Mouse (Mus musculus) c-Kit-positive CD71-positive TER-119-negative erythroid progenitor cells, embryonic 14.5 days (primary cell): ENCODE measurements around the gene Pik3r1.

Source experiments
- DNase-seq: peaks from one replicate; pipeline ENCODE4 v3.0.0-alpha.2; 2013; ENCODE audit warnings: low read depth

Gene Pik3r1

DNA sequence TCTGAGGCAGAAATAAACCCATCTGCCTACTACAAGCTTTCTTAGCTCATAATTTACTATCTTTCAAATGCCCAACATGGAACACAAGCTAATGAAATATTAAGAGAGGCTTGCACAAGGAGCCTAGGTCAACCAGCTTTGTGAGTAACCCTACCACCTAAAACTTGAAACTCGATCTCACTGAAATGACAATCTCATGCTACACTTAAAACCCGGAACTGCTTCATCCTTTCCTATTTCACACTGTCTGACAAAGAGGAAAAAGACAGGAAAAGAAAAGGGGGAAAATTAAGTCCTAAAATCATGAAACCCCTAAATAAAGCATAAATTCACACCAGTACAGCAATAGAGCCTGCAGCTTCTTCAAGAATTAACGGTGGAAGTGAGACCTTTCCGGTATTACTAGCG, 1.4 kb downstream of the Pik3r1 start:
- no peak for DNase-seq

DNA sequence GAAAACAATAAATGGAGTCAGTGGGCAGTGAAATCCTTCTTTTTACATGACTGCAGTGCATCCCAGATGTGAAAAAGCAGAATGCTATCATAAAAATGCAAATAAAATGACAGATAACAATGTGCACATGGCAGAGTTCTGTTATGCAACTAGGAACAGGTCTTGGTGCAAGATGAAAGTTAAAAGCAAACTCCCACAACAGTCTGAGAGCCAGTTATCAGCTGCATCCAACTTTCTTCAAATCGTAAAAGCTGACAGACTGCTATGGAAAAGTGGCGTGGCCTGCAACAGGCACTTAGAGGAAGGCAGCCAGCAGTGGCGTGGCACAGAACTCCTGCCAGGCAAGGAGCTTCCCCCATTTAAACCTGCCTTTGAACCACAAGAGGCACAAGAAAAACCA, 2.0 kb downstream of the Pik3r1 start:
- DNase-seq = no peak

DNA sequence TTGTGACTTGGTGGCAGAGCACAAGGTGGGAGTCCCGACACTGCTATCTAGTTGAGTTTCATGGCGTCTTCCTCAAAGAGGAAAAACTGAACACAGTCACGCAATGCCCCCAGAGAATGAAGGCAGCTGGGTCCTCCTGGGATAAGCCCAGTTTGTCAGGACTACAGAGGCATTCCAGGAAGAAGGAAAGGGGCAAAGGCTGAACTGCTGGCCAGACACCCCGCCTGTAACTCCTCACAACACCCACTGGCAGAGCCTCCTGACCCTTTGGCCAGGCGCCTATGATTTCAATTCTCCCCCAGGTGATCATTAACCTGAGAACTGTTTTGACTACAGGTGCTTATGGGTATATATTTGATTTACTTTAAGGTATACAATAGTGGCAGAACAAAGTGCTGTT, 3.9 kb downstream of the Pik3r1 start:
- DNase-seq = no peak

- no peak for DNase-seq
Measured at GRCm38 (mm10) chr13:101763676-101764075, 4.3 kb downstream of the Pik3r1 start.

- DNase-seq = no peak
Measured at GRCm38 (mm10) chr13:101763149-101763548, 4.9 kb downstream of the Pik3r1 start.

DNA sequence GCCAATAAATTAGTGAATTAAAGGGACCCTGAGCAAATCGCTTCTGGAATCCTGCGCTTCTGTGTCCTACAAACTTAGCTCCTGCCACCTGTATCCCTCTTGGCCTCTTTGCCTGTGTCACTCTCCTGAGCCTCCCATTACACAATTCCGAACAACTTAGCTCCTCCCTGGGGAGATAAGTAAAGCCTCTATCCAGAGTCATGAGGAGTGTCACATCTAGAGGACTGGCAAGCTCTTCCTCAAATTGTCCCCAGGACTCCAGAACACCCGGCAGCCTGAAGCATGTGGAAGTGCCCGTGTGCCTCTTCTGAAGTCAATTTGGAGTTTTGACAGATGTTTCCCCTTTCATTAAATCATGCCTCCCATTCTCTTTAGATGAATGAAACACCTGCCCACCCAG, 6.4 kb downstream of the Pik3r1 start:
- no peak for DNase-seq

GRCm38 (mm10) chr13:101760953-101761352, 7.1 kb downstream of the Pik3r1 start:
- DNase-seq = no peak

DNA sequence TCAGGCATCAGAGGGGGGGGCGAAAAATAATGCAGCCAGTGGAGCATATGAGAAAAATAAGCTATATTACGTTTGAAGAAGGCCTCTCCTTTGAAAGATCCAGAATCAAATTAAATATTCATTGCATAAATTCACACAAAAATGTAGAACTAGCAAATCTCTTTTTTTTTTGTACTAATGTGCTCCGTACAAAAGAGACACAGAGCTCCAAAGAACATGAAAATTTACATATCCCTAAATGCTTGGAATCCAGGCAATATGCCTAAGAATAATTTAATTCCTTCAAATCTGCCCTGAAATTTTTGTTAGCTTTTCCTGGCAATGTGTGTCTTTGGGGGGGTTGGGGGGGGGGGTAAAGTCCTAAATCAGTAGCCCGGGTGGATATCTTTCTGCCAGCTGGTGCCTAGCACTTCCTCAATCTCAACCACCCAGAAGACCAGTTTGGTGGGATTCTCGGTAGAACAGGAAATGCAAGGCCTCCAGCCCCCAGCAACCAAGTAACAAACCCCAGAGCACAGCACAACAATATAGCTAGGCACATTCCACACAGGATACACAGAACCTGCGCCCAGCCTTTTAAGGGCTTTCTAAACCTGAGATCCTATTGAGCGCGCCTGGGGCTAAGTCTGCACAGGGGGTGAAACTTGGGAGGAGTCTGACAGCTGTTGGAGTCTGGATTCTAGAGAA, 7.9 kb downstream of the Pik3r1 start:
- no peak for DNase-seq

DNA sequence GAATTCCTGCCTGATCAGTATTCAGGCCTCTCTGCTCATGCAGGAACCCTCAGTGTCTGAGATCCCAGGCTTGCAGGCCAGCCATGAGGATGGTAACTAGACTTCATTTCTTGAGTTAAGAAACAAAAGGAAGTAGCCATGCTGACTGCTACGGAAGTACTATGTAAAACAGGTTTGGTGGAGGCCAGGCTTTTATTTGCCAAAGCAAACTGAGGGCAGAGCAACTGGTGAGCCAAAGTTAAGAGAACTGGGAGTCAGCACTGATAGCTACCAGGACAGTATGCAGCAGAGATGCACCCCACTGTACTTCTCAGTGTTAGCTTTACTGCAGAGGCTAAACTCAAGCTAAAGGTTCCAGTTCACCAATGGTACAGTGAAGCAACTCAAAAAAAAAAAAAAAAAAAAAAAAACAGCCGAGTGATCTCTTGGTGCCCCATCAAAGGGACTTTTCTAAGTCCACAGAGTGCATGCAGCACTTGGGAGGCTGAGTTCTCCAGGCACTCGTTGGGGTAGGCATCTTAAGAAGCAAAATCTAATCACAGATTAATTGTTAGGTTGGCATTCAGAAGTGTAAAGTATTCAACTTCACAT, 8.6 kb downstream of the Pik3r1 start:
- DNase-seq = no peak

DNA sequence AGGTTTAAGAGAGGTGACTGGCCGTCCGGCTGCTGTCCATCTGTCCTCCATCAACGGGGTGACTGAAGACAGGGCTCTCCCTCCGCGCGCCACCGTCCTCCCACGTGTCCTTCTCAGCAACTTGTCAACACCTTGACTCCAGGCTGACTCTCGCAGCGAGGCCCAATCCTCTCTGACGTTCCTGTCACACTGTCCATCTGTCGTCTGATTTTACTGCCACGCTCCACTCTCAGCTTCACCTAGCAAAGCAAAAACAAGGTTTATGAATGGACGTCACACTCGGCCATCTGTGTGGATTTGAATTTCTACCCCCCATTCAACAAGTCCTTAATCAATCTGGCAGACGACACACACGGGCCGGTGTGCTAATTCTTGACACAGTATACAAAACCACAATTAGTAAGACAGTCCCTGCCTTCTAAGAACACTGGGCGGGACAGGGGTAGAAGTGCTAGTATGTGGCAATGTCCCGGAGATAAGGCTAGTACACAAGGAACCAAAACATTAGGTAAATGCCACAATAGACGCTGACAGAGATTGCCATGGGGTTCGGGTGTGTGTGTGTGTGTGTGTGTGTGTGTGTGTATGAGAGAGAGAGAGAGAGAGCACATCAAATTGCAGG, 10.1 kb downstream of the Pik3r1 start:
- DNase-seq = no peak

DNA sequence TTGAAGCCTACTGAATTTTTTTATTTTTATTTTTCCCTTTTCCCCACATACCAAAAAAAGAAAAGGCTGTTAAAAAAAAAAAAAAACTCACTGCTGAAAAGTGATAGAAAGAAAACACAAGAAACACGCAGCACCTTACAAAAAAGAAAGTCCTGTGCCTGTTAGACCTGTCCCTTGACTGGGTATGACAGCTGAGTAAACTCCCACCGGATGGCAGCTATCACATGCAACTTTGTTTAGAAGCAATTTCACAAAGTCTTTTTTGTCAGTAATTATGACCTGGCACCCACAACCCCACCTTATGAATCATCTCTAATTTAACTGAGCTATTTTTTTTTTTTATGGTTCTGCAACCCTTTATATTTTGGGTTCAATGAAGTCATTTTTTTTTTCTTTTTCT, 12.8 kb downstream of the Pik3r1 start:
- DNase-seq = no peak

DNA sequence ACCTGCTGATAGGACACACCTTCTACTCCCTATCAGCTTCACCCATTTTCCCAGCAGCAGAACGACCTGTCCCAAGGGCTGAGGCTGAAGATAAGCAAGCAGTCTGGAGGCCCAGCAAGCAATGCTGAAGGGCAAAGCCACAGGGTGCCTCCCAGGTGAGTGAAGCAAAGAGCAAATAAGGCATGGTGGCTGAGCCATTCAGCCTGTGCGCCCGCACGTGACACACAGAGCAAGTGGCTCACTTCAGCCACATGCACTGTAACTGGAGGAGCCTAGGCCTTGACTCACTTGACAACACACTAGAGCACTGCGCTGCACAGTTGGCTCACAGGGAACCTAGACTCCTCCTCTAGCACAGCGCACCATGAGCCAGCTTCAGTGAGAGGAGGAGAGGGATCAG, 14.4 kb downstream of the Pik3r1 start:
- no peak for DNase-seq

DNA sequence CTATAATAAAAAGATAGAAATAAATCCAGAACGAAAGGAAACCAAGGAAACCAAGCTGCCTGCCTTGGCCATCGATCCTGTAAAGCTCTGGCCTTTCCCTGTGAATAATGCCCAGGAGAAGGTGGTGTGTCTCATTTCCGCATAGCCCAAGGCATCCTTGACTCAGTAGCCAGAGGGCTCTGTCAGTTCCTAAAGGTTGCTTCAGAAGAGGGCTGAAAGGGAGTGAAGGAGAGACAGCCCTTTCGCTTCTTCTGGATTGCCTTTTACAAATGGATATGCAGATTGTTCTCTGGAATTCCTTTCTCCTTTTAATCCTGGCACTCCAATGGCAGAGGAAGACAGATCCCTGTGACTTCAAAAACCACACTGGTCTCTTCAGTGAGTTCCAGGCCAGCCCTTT, 16.2 kb downstream of the Pik3r1 start:
- DNase-seq = no peak

- no peak for DNase-seq
Measured at GRCm38 (mm10) chr13:101746012-101746595, 21.9 kb downstream of the Pik3r1 start.

GRCm38 (mm10) chr13:101744943-101745342, 23.1 kb downstream of the Pik3r1 start:
- DNase-seq = no peak

DNA sequence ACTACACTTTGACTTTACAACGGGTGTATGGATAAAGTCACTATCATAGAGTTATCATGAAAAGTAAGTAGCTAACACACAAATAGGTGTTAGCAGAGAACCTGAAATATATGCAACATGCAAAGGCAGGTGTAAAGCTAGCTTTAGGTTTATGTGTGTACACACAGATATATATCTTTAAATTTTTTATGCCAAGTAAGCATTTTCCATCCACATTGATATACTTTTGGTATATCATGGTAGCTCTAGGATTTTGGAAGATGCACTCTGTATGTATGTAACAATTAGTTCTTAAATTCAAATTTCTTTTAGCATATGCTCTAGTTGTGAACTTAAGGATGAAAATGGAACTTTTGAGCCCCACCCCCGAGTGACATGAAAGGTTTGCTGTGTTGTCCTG, 24.0 kb downstream of the Pik3r1 start:
- DNase-seq = no peak

DNA sequence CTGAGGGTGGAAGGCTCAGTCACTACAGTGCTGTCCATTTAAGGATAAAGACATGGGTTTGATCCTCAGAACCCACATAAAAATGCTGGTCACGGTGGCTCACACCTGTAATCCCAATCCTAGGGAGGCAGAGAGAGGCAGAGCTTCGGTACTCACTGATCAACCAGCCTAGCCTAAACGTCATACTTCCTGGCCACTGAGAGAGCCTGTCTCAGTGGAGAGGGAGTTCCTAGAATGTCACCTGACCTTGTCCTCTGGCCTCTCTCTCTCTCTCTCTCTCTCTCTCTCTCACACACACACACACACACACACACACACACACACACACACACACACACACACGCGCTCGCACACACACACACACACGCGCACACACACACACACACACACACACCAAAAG, 24.8 kb downstream of the Pik3r1 start:
- DNase-seq = no peak

DNA sequence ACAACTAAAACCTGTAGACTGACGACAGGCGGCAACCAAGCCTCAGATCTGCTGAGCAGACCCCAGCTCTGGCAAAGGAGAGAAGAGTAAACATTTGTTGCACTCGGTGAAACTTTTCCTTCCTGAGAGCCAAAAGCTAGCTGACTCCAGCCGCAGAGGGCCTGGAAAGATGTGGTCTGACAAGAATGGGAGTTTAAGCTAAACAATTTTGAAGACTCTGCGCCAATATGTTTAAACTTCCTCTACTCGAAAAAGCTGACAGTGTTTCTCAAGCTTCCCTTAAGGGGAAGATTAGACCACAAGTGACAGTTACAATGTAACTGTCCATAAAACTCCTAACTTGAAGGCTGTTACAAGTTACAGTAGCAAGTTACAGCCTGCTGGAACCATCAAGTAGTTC, 25.4 kb downstream of the Pik3r1 start:
- DNase-seq = no peak

GRCm38 (mm10) chr13:101741530-101742309, 26.3 kb downstream of the Pik3r1 start:
- DNase-seq = no peak

- DNase-seq = no peak
Measured at GRCm38 (mm10) chr13:101739732-101740381, 28.2 kb downstream of the Pik3r1 start.

- no peak for DNase-seq
Measured at GRCm38 (mm10) chr13:101738769-101739168, 29.2 kb downstream of the Pik3r1 start.
